Mouse (Mus musculus): Measurements from ENCODE around the gene Ube2n.

- TF ChIP-seq CTCF (IDR thresholded peaks at IDR 0.05; ENCODE audit: extremely low read depth, insufficient read length, insufficient replicate concordance, low read depth, low read length) (no peak), POLR2A (IDR thresholded peaks at IDR 0.05; ENCODE audit: low read depth, low read length) (no peak)
Observed at GRCm38 (mm10) chr10:95512635-95513034, 2.3 kb upstream of the Ube2n start.

Measured in small intestine, adult 2 months (tissue).